Mouse (Mus musculus) cerebellum, postnatal 14 days (tissue): Measurements from ENCODE around the gene A730009L09Rik.

Experiments
- DNase-seq, 2 experiments: peaks; one replicate each; pipeline ENCODE4 v3.0.0; 2021; ENCODE audit warnings: mixed read lengths in 2 of 2

The A730009L09Rik gene

DNA sequence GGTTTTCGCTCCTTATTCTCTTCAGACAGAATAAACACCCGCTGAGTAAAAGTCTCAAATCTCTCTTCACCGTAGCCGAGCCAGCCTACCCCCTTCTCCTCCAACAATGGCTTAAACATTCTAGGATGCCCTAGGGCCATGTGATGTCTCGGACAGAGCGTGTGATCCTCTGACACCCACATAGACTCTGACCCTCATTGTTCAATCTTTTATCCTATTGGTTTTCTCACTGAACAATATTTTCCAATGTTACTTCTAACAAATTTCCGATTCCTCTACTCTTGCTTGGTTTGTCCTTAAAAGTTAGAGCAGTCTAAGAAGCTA, 45.3 kb downstream of the A730009L09Rik start:
- no peak for DNase-seq
